Mouse (Mus musculus): ENCODE data around the gene Brd9.

GRCm38 (mm10) chr13:73996456-73996855, 58.8 kb downstream of the Brd9 start:
- TF ChIP-seq CTCF (IDR thresholded peaks at IDR 0.05; ENCODE audit: low read depth), result no peak
- no peak for TF ChIP-seq EP300 (IDR thresholded peaks at IDR 0.05; ENCODE audit: low read depth)

Measured in liver, embryonic 14.5 days (tissue).